Mouse (Mus musculus): ENCODE data around the gene Sv2c. TPM values are rescaled to one million over a fixed set of nuclear protein-coding genes. Genes with fewer than 3 reads are reported as not detected.

The Sv2c gene
- polyA plus RNA-seq, 1 experiment: 0.18 TPM

DNA sequence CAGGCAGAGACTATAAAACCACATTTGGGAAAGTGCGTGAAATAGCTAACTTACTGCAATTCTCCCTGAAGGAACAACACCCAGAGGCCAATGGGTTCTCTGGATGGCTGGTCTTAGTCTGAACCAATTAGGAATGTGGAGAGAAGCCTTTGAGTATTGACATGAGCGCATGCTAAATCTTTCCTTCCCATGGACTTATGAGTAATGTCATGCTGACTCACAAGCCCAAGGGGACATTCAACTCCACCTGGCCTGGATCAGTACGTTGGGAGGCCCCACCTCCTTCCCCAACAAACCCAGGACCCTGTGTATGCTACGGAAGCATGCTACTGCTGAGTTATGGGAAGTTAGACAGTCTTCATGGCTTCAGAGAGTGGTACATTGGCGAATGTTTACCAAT, 177.2 kb downstream of the Sv2c start:
- Histone ChIP-seq H3K4me3 (ENCODE audit: extremely low read depth, insufficient read depth, insufficient read length) (no peak overlapping the region), H3K27ac (ENCODE audit: insufficient read depth, low read length) (no peak overlapping the region), H3K36me3 (ENCODE audit: control insufficient read depth, insufficient read depth, low read length) (no peaks in the 10 kb centered on the region), H3K27me3 (ENCODE audit: control insufficient read depth, insufficient read depth, low read length) (no peaks in the 10 kb centered on the region), H3K4me1 (ENCODE audit: control insufficient read depth, insufficient read depth, insufficient read length) (peaks cover 14% of the 10 kb centered on the region; the same call in 1 of the 2 replicates)
- TF ChIP-seq CTCF (IDR thresholded peaks at IDR 0.05; ENCODE audit: extremely low read depth, insufficient read depth, insufficient read length, insufficient replicate concordance) (no peak), POLR2A (IDR thresholded peaks at IDR 0.05; ENCODE audit: low read depth, low read length) (no peak)
- WGBS: 92% methylated on average over 5 of the region's 5 CpGs
- no peak for DNase-seq (ENCODE audit: low read depth in 1 of 2, low spot score in 2 of 2)

DNA sequence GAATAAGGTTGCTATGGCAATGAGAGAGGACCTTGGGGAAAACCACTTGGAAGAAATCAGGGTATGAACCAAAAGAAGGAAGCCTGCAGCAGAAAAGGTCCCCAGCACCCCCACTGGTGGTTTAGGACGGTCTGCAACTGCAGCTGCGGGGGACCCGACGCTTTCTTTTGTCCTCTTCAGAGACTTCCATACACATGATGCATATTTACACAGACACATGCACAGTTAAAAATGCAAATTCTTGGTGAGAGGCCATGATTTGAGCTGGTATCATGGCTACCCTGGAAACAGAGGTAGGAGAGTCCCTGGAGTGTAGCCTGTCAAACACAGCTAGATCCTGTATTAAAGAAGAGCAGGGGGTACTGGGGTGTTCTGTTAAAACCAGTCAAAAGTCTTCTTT, 178.7 kb downstream of the Sv2c start:
- Histone ChIP-seq H3K4me1 (ENCODE audit: control insufficient read depth, insufficient read depth, insufficient read length) (peaks cover 17% of the 10 kb centered on the region), H3K27ac (ENCODE audit: insufficient read depth, low read length) (no peak overlapping the region), H3K36me3 (ENCODE audit: control insufficient read depth, insufficient read depth, low read length) (no peaks in the 10 kb centered on the region), H3K4me3 (ENCODE audit: extremely low read depth, insufficient read depth, insufficient read length) (no peak overlapping the region), H3K27me3 (ENCODE audit: control insufficient read depth, insufficient read depth, low read length) (no peaks in the 10 kb centered on the region)
- WGBS: 53% methylated on average over 4 of the region's 4 CpGs
- no peak for TF ChIP-seq POLR2A (IDR thresholded peaks at IDR 0.05; ENCODE audit: low read depth, low read length)
- no peak for TF ChIP-seq CTCF (IDR thresholded peaks at IDR 0.05; ENCODE audit: extremely low read depth, insufficient read depth, insufficient read length, insufficient replicate concordance)
- DNase-seq (ENCODE audit: low read depth in 1 of 2, low spot score in 2 of 2): no peak

DNA sequence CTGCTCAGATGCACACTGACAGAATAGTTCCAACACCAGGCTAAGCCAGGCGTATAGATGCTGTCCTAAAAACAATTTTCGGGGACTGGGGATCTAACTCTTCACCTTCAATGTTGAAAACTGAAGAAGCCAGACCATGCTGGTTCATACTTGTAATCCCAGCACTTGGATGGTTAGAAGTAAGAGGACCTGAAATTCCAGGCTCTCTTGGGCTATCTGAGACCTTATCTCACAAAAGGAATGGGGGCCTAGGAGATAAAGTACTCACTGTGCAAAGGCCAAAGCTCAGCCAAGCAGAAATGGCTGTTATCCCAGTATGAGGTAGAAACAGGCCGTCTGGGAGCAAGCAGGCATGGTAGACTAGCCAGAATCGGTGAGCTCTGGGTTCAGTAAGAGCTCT, 180.1 kb downstream of the Sv2c start:
- no peak for DNase-seq (ENCODE audit: low read depth in 1 of 2, low spot score in 2 of 2)
- no peak overlapping the region for H3K27ac ChIP-seq (ENCODE audit: insufficient read depth, low read length)
- TF ChIP-seq POLR2A (IDR thresholded peaks at IDR 0.05; ENCODE audit: low read depth, low read length) (no peak), CTCF (IDR thresholded peaks at IDR 0.05; ENCODE audit: extremely low read depth, insufficient read depth, insufficient read length, insufficient replicate concordance) (no peak)
- no peaks in the 10 kb centered on the region for H3K36me3 ChIP-seq (ENCODE audit: control insufficient read depth, insufficient read depth, low read length)
- no peak overlapping the region for H3K4me3 ChIP-seq (ENCODE audit: extremely low read depth, insufficient read depth, insufficient read length)
- no peaks in the 10 kb centered on the region for H3K27me3 ChIP-seq (ENCODE audit: control insufficient read depth, insufficient read depth, low read length)
- WGBS: 88% methylated on average over 4 of the region's 4 CpGs
- peaks cover 14% of the 10 kb centered on the region for H3K4me1 ChIP-seq (ENCODE audit: control insufficient read depth, insufficient read depth, insufficient read length)

DNA sequence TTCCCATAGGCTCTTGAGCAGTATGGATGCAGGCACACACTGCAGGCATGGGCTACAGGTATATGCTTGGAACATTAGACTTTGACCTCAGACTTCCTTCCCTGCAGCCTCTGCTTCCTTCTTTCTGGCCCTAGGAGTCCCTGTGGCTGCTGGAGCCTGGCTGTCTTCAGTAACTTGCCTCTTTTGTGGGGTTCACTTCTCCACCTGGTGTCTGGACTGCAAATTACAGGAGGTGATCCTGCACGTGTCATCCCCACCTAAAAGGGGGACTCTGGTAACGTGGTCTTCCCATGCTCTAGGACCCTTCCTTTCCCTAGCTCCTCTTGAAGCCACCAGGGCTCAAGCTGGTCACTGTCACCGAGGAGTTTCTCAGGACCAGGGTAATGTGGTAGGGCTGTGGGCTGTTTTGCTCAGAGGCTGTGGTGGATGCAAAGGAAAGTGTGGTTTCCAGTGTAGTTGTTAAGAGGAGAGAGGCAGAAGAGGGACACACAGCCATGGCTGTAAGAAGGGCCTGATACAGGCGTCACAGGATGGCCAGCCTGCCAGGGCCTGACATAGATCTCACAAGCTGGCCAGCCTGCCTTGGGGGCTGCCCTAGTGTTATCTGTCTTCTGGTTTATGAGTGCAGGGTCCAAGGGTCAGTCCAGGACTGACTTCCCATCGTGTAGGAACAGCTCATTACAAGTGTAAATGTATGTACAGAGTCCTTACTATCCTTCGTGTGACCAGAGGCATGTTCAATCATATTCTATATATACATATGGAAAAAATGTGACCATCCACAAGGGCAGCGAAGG, 181.1 kb downstream of the Sv2c start:
- Histone ChIP-seq H3K4me3 (ENCODE audit: extremely low read depth, insufficient read depth, insufficient read length) (no peak overlapping the region), H3K27ac (ENCODE audit: insufficient read depth, low read length) (no peak overlapping the region)
- DNase-seq (ENCODE audit: low read depth in 1 of 2, low spot score in 2 of 2): peak in 1 of 2 experiments; percentile 43

DNA sequence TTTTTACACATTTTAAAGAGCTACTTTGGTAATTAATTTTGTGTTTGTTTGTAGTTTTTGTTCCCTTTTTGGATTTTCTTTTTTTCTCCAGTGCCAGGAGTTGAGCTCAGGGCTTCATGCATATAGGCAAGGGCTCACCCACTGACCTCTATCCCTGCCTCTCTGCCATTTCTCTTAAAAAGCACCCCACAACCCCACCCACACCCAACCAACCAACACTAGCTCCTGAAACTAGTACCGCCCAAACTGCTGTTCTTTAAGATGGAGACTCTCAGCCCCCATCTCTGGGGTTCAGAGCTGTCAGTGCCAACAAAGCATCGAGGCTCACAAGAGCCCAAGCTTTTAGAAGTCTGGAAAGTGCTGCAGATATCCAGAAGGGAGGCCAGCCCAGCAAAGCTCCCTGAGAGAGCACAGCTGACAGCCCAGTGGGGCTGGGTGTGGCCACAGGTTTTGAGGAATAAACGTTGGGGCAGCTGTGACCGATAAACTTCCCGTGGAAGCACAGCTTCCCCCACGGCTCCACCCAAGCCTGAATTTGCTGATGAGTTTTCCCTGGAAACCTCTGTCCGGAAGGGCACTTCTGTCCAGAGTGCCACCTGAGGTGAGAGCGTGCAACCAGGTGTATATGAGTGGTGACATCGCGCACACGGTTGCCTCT, 181.8 kb downstream of the Sv2c start:
- Histone ChIP-seq H3K27me3 (ENCODE audit: control insufficient read depth, insufficient read depth, low read length) (no peaks in the 10 kb centered on the region), H3K4me3 (ENCODE audit: extremely low read depth, insufficient read depth, insufficient read length) (no peak overlapping the region), H3K4me1 (ENCODE audit: control insufficient read depth, insufficient read depth, insufficient read length) (peaks cover 10% of the 10 kb centered on the region), H3K27ac (ENCODE audit: insufficient read depth, low read length) (no peak overlapping the region), H3K36me3 (ENCODE audit: control insufficient read depth, insufficient read depth, low read length) (no peaks in the 10 kb centered on the region)
- TF ChIP-seq CTCF (IDR thresholded peaks at IDR 0.05; ENCODE audit: extremely low read depth, insufficient read depth, insufficient read length, insufficient replicate concordance): no peak
- no peak for TF ChIP-seq POLR2A (IDR thresholded peaks at IDR 0.05; ENCODE audit: low read depth, low read length)
- no peak for DNase-seq (ENCODE audit: low read depth in 1 of 2, low spot score in 2 of 2)
- 43% methylated on average over 11 of the region's 11 CpGs for WGBS

More for the DNA sequence above, 181.1 kb downstream of the Sv2c start:
- WGBS: 37% methylated on average over 7 of the region's 7 CpGs
- TF ChIP-seq CTCF (IDR thresholded peaks at IDR 0.05; ENCODE audit: extremely low read depth, insufficient read depth, insufficient read length, insufficient replicate concordance) (peak; percentile 50; the same call in 1 of the 2 replicates), POLR2A (IDR thresholded peaks at IDR 0.05; ENCODE audit: low read depth, low read length) (no peak)
- H3K27me3 ChIP-seq (ENCODE audit: control insufficient read depth, insufficient read depth, low read length): no peaks in the 10 kb centered on the region
- H3K36me3 ChIP-seq (ENCODE audit: control insufficient read depth, insufficient read depth, low read length): no peaks in the 10 kb centered on the region
- peaks cover 10% of the 10 kb centered on the region for H3K4me1 ChIP-seq (ENCODE audit: control insufficient read depth, insufficient read depth, insufficient read length)

DNA sequence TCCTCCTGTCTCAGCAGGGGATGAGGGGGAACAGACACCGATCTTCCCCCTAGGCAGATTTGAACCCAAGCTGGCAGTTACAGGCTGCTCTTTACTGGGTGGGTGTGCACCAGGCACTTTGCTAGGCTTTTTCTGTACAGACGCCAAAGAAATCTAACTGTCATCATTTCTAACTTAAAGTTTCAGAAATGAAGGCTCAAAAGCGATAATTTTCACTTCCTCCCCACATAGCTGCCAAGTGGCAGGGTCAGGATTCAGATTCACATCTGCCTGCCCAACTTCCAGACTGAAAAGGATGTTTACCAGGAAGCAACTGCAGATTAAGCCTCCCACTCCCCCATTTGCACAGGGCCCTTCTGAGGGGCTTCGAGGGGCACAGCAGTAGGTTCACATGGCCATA, 183.0 kb downstream of the Sv2c start:
- WGBS: 24% methylated on average over 4 of the region's 4 CpGs
- TF ChIP-seq CTCF (IDR thresholded peaks at IDR 0.05; ENCODE audit: extremely low read depth, insufficient read depth, insufficient read length, insufficient replicate concordance) (no peak), POLR2A (IDR thresholded peaks at IDR 0.05; ENCODE audit: low read depth, low read length) (no peak)
- no peak for DNase-seq (ENCODE audit: low read depth in 1 of 2, low spot score in 2 of 2)
- H3K4me3 ChIP-seq (ENCODE audit: extremely low read depth, insufficient read depth, insufficient read length): no peak overlapping the region
- no peaks in the 10 kb centered on the region for H3K36me3 ChIP-seq (ENCODE audit: control insufficient read depth, insufficient read depth, low read length)
- H3K27me3 ChIP-seq (ENCODE audit: control insufficient read depth, insufficient read depth, low read length): no peaks in the 10 kb centered on the region
- H3K27ac ChIP-seq (ENCODE audit: insufficient read depth, low read length): no peak overlapping the region; the same call in 1 of the 2 replicates
- peaks cover 10% of the 10 kb centered on the region for H3K4me1 ChIP-seq (ENCODE audit: control insufficient read depth, insufficient read depth, insufficient read length)

DNA sequence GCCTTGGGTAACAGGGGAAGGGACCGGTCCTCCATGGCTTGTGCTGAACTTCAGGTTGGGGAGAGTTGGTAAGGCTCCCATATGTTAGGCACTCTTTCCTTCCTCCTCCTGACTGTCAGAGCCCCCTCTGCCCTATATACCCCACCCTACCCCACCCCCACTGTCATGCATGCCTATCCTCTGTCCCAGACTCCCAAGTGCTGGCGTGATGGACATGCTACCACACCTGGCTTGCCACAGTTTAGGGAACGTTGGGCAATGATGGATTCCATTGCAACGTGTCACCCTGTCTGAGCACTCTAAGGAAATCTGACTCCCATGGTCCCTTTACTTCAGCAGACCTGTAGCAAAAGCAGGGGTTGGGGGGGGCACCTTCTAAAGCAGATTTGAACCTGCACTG, 183.6 kb downstream of the Sv2c start:
- no peaks in the 10 kb centered on the region for H3K36me3 ChIP-seq (ENCODE audit: control insufficient read depth, insufficient read depth, low read length)
- H3K4me3 ChIP-seq (ENCODE audit: extremely low read depth, insufficient read depth, insufficient read length): no peak overlapping the region
- no peaks in the 10 kb centered on the region for H3K27me3 ChIP-seq (ENCODE audit: control insufficient read depth, insufficient read depth, low read length)
- 85% methylated on average over 4 of the region's 4 CpGs for WGBS
- H3K27ac ChIP-seq (ENCODE audit: insufficient read depth, low read length): no peak overlapping the region
- DNase-seq (ENCODE audit: low read depth in 1 of 2, low spot score in 2 of 2): no peak
- TF ChIP-seq CTCF (IDR thresholded peaks at IDR 0.05; ENCODE audit: extremely low read depth, insufficient read depth, insufficient read length, insufficient replicate concordance): no peak
- no peak for TF ChIP-seq POLR2A (IDR thresholded peaks at IDR 0.05; ENCODE audit: low read depth, low read length)
- H3K4me1 ChIP-seq (ENCODE audit: control insufficient read depth, insufficient read depth, insufficient read length): peaks cover 10% of the 10 kb centered on the region

All from spleen, adult 2 months (tissue).